Mouse (Mus musculus) left cerebral cortex, adult 8-10 months (tissue): ENCODE data around the gene Manba. TPM values are rescaled to one million over a fixed set of nuclear protein-coding genes. Genes with fewer than 3 reads are reported as not detected.
A peak's percentile ranks its signal among the peaks of the same experiment; 100 is the strongest.
"Not testable (repeated sequence)": the region's sequence is repeated elsewhere in the genome, so short reads cannot be mapped to it uniquely, and the experiment has no call there.

Experiments used
- DNase-seq, 2 experiments: peaks; one replicate each; pipeline ENCODE4 v3.0.0; 2022; ENCODE audit warnings: low spot score in 2 of 2
- total RNA-seq, 4 experiments: library from RNA; stranded (reverse); gene quantifications; 2 replicates each; pipeline ENCODE4 v1.2.4; 2022

Manba gene
- 10 to 100 TPM in 3 of 4 experiments, 1 to 10 TPM in 1; 9.9 to 17.0 (median 11.9) TPM for total RNA-seq

- DNase-seq = peak; percentile 42 to 52
Measured at GRCm38 (mm10) chr3:135485128-135485899, at the start of gene Manba. Gene Manba, plus strand, starts transcription at chr3:135485611.

- DNase-seq = no peak
Measured at GRCm38 (mm10) chr3:135436901-135437616, 48.4 kb upstream of the Manba start.

DNA sequence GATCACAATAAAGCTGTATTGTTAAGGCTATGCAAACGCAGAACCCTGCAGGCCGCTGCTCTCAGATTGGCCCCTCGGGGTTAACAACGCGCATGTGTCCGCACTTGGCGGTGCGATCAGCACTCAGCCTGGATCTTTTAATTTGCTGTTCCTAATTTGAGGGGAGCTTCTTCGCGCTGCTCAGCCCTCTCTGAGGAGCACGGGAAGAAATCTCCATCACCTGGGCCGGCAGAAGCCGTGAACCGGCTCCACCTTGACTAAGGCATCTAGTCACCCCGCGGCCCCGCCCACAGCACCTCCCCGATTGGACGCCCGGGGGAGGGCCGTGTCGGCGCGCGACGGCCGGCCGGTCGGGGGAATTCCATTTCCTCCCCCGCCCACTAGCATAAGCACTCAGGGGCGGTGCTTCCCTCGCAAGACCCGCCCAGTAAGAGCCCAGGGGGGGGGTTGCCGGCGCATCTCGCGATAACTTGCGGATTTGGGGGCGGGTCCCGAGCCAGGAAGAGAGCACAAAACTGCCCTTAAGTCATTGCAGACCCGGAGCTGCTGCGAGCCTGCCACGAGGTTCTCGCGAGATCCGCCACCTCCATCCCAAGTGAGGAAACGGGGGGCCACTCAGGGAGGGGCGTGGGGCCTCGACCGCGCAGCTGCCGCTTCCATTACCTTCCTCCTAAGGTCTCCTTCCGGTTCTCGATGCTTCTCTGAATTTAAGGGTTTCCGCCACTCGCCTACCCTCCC is 47.5 kb upstream of the Manba start, which contains the start of gene Ube2d3:
Gene Ube2d3 (plus strand): TSS at position 392 of the 738 bp plus-strand sequence.
- peak; percentile 94 to 100 for DNase-seq

- DNase-seq = peak; percentile 91 to 93
Measured at GRCm38 (mm10) chr3:135438531-135438912, 46.9 kb upstream of the Manba start.

- peak; percentile 59 to 75 for DNase-seq
Measured at GRCm38 (mm10) chr3:135438913-135439531, 46.4 kb upstream of the Manba start.

DNA sequence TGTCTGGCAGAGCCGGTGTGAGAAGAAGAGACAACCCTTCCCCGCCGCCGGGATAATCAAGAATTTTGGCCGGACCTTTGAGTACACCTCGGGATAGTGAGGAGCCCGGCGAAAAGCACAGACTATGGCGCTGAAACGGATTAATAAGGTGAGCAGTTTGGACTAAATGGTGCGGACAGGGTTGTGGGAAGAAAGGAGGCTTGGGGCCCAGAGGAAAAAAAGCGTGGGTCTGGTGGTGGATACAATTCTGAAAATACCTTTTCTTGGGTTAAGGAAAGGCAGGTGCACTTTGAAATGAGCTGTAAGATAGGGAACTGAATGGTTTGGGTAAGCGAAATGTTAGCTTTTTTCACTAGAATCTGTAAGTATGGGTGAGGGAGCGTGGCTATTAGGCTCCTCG is 45.8 kb upstream of the Manba start:
- DNase-seq = no peak

DNA sequence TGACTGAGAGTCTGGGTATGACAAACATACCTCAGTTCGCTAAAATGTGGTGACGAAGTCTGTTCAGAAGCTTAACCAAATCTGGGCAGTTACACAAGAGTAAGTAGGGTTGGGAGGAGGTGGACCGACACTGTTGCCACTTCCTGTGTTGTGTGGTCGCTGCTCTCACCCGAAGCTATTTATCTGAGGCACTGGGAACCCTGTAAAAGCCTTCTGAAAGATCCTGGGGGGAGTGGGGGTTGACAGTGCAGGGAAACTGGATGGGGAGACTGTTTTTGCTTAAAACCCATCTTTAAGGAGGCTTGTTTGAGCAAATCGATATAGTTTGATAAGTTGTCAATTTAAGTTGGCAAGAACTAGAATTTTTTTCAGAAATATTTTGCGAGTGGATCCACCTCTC is 45.2 kb upstream of the Manba start:
- peak in 1 of 2 experiments; percentile 13 for DNase-seq

- no peak for DNase-seq
Measured at GRCm38 (mm10) chr3:135440621-135441020, 44.8 kb upstream of the Manba start.

DNA sequence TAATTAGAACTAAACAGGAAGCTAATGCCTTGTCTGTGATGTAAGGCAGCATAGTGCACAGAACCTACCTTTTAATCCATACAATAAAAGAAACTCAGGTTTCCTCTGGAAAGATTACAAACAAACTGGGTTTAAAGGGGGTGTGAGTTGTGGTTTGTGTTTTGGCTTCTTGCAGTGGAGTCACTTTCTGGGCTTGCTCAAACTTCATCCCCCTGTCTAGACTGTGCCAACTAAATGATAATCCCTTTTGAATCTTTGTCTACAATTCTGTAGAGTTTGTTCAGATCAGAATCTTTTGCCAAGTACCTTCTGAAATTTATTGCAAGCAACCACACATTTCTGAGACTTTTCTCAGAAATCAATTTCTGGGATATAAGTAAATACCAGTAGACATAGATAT is 40.5 kb upstream of the Manba start:
- DNase-seq = no peak

DNA sequence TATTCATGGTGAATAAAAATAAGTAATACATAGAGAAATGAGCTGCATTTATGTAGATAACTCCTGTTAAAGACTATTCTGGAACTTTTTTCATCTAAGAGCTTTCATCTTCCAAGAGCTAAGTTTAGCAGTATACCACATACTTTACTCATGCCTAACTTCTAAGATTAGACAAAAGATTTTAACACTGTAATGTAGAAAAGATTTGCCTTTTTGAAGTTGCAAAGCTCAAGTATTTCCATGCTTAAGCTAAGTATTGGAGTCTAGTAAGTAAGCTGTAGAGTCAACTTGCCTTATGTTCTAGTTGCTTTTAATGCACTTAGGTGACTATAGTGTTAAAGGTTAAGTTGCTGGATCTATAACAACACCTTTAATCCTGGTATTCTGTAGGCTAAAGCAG is 26.4 kb upstream of the Manba start:
- DNase-seq = no peak

DNA sequence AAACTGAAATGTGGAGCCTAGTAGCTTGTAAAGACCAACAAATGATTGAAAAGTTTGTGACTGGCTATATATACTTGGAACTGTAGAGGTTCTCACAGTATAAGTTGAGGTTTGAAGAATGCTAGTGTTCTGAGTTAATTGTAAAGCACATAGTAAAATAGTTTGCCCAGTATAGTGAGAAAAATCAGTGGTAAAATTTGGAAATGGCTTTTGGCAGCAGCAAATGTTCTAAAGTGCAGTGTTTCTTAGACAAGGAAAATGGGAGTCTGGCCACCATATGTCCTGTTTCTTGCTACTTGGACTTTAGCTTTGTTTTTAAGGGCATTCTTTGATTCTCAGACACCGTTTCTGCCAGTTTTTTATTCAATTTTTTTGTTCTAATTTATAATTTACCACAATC is 17.0 kb upstream of the Manba start:
- no peak for DNase-seq

DNA sequence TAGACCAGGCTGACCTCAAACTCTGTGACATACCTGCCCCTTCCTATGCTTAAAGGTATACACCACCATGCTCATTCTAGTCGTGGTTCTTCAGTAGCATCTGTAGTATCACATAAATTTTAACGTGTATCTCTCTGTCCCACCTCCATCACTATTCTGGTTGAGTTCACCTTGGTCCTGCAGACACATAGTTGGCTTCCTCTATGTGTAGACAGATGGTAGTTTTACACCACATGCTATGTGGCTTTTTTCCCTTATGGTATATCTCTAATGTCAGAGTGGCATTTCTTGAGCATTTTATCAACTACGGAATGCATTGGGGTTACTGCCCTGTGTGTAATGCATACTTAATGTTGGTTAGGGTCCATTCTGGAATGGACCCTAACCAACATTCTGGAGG is 16.3 kb upstream of the Manba start:
- DNase-seq = no peak

- peak in 1 of 2 experiments; percentile 67 for DNase-seq
Measured at GRCm38 (mm10) chr3:135469974-135470373, 15.4 kb upstream of the Manba start.

- DNase-seq = no peak
Measured at GRCm38 (mm10) chr3:135470823-135471222, 14.6 kb upstream of the Manba start.

DNA sequence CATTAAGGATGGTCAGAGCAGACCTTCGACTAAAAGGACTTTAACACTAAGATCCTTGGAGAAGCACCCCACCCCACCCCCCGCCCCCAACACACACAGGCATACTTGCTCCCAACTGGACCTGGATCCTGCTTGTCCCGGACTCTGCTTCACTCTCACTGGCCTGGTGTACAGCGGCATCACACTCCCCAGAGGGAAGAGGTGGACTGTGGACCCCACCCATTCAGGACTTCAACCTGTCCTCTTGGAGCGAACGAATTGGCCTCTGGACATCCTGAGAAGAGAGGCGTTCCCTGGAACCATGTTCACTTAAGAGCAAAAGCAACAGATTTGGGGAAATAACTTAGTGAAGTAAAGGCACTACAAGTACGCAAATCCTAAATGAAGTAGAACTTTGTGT is 10.4 kb upstream of the Manba start:
- DNase-seq = no peak

- DNase-seq = no peak
Measured at GRCm38 (mm10) chr3:135476286-135476685, 9.1 kb upstream of the Manba start.

DNA sequence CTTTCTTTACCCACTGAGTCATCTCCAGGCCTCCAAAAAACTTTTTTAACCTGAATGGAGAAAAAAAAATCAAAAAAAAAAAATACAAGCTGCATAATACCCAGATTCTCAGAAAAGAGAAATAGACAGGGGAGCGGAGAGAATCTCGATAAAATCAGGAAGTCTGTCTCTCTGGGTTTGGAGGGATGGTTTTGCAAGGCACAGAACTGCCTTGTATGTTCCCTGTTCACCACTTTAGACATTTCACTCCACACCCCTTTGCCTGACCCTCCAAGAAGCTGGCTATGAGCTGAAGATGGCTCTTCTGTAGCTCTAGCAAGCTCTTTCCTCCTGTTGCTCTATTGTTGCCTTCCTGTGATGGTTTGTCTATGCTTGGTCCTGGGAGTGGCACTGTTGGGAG is 8.4 kb upstream of the Manba start:
- no peak for DNase-seq

DNA sequence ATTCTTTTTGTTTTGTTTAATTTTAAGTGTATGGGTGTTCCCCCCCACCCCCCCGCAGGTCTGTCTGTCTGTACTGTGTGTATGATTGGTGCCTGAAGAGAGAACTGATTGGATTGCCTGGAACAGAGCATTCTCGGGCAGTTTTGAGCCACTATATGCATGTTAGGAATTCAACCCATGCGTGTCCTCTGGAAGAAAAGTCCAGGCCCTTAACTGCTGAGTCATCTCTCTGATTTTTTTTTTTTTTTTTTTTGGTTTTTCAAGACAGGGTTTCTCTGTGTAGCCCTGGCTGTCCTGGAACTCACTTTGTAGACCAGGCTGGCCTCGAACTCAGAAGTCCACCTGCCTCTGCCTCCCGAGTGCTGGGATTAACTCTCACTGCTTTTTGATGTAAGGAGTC is 6.3 kb upstream of the Manba start:
- DNase-seq = not testable (repeated sequence)

GRCm38 (mm10) chr3:135480767-135481166 is 4.6 kb upstream of the Manba start:
- no peak for DNase-seq

DNA sequence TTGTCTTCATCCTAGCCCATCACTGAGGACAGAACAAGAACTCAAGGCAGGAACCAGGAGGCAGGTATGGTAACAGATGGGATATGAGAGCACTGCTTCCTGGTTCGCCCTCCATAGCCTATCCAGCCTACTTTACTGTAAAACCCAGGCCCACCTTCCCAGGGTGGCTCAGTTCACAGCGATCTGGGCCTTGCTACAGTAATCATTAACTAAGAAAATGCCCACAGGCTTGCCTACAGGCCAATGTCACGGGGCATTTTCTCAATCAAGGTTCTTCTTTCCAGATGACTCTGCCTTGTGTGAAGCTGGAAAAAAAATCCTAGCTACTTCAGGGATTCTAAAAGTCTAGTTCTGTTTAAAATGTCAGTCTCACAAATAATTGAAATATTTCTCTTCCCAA is 3.8 kb upstream of the Manba start:
- DNase-seq = no peak

- not testable (repeated sequence) for DNase-seq
Measured at GRCm38 (mm10) chr3:135484650-135485049, 761 bp upstream of the Manba start.

GRCm38 (mm10) chr3:135485900-135486241 is 460 bp downstream of the Manba start:
- DNase-seq = no peak
